Mouse (Mus musculus) cerebellum, adult 2 months (tissue): ENCODE data around the gene Pick1. TPM values are rescaled to one million over a fixed set of nuclear protein-coding genes. Genes with fewer than 3 reads are reported as not detected.
A peak's percentile ranks its signal among the peaks of the same experiment; 100 is the strongest.

Experiments
- DNase-seq, 2 experiments: peaks; one replicate each; pipeline ENCODE4 v3.0.0; 2021
- H3K27ac ChIP-seq: fragments of 200-500 bp; 2 replicates; pipeline ENCODE4 v1.5.1; 2012; ENCODE audit warnings: low read length, control low read depth, inconsistent platforms; ENCODE audit not compliant: insufficient read depth
- H3K27me3 ChIP-seq: fragments of 200-500 bp; 2 replicates; pipeline ENCODE4 v1.6.1; 2012; ENCODE audit warnings: inconsistent platforms, mild to moderate bottlenecking, low read length, moderate library complexity; ENCODE audit not compliant: control insufficient read depth, insufficient read depth
- H3K4me1 ChIP-seq: fragments of 200-500 bp; 2 replicates; pipeline ENCODE4 v1.6.1; 2011; ENCODE audit warnings: low read length; ENCODE audit not compliant: control insufficient read depth, insufficient read depth
- H3K4me3 ChIP-seq: fragments of 200-500 bp; replicated peaks from 2 replicates; pipeline ENCODE3; 2011; ENCODE audit warnings: mild to moderate bottlenecking, low read depth, low read length, control low read depth; ENCODE audit not compliant: insufficient read depth
- CTCF ChIP-seq: fragments of 200-500 bp; IDR thresholded peaks from 2 replicates; pipeline ENCODE4 v1.5.1; 2011; ENCODE audit warnings: low read depth, mild to moderate bottlenecking, control low read depth, low read length, moderate library complexity, borderline replicate concordance; ENCODE audit not compliant: insufficient read depth
- POLR2A ChIP-seq: fragments of 200-500 bp; IDR thresholded peaks from 2 replicates; pipeline ENCODE4 v1.6.1; 2011; ENCODE audit warnings: low read length, control low read depth, borderline replicate concordance; ENCODE audit not compliant: insufficient read depth
- WGBS: fragments of 180-500 bp; shearing (Covaris S2); methylation state at CpG from one replicate; pipeline ENCODE4 v1.1.7; 2018; 5-methylcytosine and 5-hydroxymethylcytosine counted together
- polyA plus RNA-seq: library from polyadenylated mRNA; depleted of rRNA; stranded (reverse); fragments of >200 nt; gene quantifications from 2 replicates; pipeline ENCODE4 v1.2.3, GENCODE M21; 2012

Pick1 gene
- polyA plus RNA-seq, 1 experiment = 93.1 TPM

DNA sequence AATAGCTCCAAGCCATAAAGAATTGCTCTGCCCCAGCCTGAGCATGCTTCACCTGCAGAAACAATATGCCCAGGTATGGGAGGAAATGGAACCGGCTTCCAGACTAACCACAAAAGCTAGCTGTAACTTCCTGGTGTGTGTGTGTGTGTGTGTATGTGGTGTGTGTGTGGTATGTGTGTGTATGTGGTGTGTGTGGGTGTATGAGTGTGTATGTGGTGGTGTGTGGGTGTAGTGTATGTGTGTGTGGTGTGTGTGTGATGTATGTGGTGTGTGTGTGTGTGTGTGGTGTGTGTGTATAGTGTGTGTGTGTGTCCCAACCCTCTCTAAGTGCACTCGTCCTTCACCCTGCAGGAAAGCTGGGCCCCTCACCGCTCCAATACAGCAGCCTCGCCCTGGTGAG lies 36.4 kb downstream of the Pick1 start:
- Histone ChIP-seq H3K4me1 (no peaks in the 10 kb centered on the region; the same call in none of the 2 replicates), H3K27me3 (peaks cover 7% of the 10 kb centered on the region; the same call in 1 of the 2 replicates), H3K4me3 (no peak overlapping the region), H3K27ac (no peak overlapping the region)
- no peak for DNase-seq
- 72% methylated on average over 4 of the region's 4 CpGs for whole genome bisulfite sequencing
- TF ChIP-seq CTCF (no peak), POLR2A (no peak)

DNA sequence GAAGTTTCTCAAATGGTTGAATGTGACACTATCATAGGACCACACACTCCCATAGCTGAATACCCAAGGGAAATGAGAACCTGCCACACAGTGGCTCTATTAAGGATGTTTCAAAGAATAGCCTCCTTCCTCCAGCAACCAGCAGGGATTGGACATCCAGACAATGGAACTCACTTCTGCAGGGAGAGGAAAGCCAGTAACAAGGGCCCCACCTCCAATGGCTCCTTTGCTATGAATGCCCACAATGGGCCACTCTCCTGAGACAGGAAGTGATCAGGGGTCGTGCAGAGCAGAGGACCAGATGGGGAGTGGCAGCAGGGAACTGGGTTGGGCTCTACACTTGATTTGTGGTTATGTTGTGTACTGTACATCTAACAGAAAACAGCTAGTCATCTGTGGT lies 39.5 kb downstream of the Pick1 start:
- no peak for DNase-seq
- 31% methylated on average over 1 of the region's 1 CpGs for WGBS
- TF ChIP-seq CTCF (no peak), POLR2A (no peak)

DNA sequence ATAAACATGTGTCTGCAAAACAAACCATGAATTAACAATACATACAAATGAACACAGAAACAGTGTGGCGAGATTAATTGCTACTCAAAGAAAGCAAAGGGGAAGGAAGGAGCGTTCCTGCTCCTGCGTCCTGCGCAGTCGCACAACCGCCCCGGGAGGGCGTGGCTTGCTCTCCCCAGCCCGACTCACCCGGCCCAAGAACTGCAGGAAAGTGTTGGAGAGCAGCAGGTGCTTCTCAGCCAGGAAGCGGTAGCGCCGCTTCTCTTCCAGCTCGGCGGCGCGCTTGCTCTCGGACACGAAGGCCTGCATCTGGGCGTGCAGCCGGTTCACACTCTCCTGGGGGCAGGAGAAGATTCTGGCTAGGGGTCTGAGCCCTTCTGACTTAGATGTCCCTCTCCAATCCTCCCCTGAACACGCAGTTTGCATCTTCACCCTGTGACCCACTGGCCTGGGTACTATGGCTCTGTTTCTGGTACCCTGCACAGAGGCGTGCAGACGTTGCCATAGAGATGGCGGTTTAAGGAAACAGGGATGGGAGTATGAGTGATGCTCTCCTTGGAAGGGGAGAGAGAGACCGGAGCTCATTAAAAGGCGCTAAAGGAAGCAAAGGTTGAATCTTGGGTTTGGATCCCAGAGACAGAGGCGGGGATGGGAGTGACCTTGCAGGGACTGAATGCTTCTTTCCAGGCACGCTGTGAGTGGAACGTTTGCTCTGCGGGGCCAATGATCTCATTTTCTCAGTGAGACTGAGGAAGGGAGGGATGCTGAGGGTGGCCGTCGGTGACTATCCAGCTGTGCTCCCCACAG lies 41.5 kb downstream of the Pick1 start:
- DNase-seq = peak; percentile 37 to 47
- under 1% methylated on average over 33 of the region's 33 CpGs for WGBS
- Histone ChIP-seq H3K27ac (no peak overlapping the region), H3K27me3 (no peaks in the 10 kb centered on the region), H3K4me3 (peak overlapping the region; percentile 6), H3K4me1 (no peaks in the 10 kb centered on the region; the same call in none of the 2 replicates)
- TF ChIP-seq CTCF = no peak
- no peak for TF ChIP-seq POLR2A

More for the DNA sequence above, 39.5 kb downstream of the Pick1 start:
- Histone ChIP-seq H3K4me3 (no peak overlapping the region), H3K27me3 (no peaks in the 10 kb centered on the region), H3K27ac (no peak overlapping the region), H3K4me1 (no peaks in the 10 kb centered on the region; the same call in none of the 2 replicates)

DNA sequence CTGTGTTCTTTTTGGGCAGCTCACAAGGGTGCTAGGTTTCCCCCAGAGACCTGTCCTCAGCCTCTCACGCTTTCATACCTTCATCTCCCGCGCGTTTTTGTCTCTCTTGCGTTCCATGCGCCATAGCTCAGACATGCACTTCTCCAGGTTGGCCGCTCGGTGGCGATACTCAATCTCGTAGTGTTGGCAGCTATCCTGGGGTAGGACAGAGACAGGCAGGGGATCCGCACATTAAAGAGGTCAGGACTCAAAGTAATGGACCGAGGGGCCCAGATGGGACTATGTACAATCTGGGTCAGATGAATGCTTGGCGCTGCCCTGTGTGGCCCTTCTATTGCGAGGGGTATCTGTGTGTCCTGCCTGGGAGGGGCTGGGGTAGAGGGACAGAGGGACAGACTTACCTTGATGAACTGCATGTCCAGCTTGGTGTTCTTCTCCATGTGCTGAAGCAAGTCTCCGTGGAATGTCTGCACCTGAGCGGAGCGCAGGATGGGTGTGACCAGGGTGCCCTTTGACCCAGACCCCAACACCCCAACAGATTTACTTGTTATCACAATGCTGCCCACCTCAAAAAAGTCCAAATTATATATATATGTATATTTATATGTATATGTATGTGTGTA lies 42.3 kb downstream of the Pick1 start:
- no peak overlapping the region for H3K27ac ChIP-seq
- no peak for TF ChIP-seq POLR2A
- TF ChIP-seq CTCF = peak; percentile 55; the same call in 1 of the 2 replicates
- no peak overlapping the region for H3K4me3 ChIP-seq
- no peaks in the 10 kb centered on the region; the same call in none of the 2 replicates for H3K4me1 ChIP-seq
- no peak for DNase-seq
- WGBS = 16% methylated on average over 17 of the region's 17 CpGs
- H3K27me3 ChIP-seq = no peaks in the 10 kb centered on the region

DNA sequence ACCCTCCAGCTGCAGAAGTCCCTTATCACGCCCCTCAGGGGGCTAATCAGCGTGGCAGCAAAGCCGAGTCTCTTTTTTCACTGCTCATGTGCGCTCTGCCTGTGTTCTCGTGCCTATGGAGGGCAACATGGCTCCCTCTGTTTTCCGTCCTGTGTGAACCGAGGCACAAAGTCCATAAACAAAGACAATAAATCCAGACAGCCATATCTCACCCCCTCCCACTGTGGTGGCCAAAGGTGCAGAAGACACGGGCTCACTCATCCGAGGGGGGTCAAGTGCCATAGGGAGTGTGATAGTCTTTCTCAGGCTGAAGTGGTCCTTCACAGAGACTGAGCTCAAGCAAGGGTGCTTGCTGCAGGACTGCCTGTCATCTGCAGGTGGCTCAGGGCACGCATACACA lies 44.0 kb downstream of the Pick1 start:
- no peak overlapping the region for H3K4me3 ChIP-seq
- DNase-seq = no peak
- no peaks in the 10 kb centered on the region; the same call in none of the 2 replicates for H3K4me1 ChIP-seq
- TF ChIP-seq POLR2A (no peak), CTCF (no peak)
- no peak overlapping the region for H3K27ac ChIP-seq
- 34% methylated on average over 10 of the region's 10 CpGs for WGBS
- no peaks in the 10 kb centered on the region for H3K27me3 ChIP-seq

DNA sequence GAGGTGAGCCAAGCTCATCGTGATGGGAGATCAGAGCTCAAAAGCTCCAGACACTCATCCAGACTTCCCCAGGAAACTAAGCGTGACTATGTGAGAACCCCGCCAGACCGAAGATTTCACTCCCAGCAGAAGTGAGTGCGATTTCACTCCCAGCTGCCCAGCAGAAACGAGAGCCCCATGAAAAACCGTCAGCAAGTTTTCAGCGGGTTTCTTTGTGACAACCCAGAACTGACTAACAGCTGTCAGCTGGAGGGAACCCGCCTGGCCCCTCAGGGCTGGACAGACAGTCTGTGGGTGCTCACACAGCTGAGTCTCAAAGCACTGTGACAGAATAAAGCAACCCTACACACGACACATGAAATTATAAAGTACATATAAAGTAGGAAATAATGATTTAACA lies 48.8 kb downstream of the Pick1 start:
- DNase-seq = no peak
- TF ChIP-seq CTCF = no peak
- TF ChIP-seq POLR2A = no peak
- Histone ChIP-seq H3K4me1 (no peaks in the 10 kb centered on the region), H3K4me3 (no peak overlapping the region), H3K27ac (no peak overlapping the region), H3K27me3 (no peaks in the 10 kb centered on the region)
- 55% methylated on average over 10 of the region's 10 CpGs for WGBS

DNA sequence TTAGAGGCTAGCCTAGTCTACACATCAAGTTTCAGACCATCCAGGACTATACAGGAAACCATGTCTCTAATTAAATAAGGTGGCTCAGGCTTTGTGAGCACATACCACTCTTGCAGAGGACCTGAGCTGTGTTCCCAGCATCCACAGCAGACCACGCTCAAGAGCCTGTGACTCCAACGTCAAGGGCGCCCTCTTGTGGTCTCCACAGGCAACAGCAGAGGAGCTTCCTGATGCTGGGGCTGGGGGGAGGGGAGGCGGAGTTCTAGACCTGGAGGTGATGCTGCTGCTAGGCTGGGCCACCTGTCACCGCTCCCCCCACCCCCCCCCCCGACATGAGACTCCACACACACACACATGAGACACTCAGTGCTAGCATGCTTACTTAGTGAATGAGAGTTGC lies 51.2 kb downstream of the Pick1 start:
- 32% methylated on average over 6 of the region's 6 CpGs for WGBS
- Histone ChIP-seq H3K27ac (no peak overlapping the region), H3K4me3 (no peak overlapping the region), H3K4me1 (no peaks in the 10 kb centered on the region), H3K27me3 (no peaks in the 10 kb centered on the region)
- DNase-seq = no peak
- TF ChIP-seq POLR2A (no peak), CTCF (peak; percentile 44; the same call in 1 of the 2 replicates)

DNA sequence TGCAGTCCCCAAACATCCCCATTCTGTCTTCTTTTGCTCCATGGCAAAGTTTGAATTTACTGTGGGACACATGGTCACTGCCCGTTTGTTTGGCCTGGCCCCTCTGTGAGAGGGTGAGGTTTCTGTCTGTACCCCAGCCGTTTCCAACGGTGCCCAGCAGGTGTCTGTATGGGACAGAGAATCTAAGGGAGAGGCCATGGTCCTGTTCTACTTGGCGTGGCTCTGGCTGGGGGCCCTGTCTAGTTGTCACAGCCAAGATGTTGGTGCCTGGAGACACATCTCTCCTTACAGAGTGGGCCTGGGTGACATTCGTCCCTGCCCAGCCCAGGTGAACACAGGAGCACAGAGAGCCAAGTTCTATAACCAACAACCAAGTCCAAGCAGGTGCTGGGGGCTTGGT lies 51.9 kb downstream of the Pick1 start:
- Histone ChIP-seq H3K27ac (no peak overlapping the region), H3K27me3 (no peaks in the 10 kb centered on the region), H3K4me1 (no peaks in the 10 kb centered on the region), H3K4me3 (no peak overlapping the region)
- 33% methylated on average over 5 of the region's 5 CpGs for WGBS
- DNase-seq = no peak
- TF ChIP-seq CTCF = no peak
- no peak for TF ChIP-seq POLR2A
